Mouse (Mus musculus): ENCODE measurements at regions not wholly inside any gene's neighbourhood (a gene's known extent, or its start where the extent isn't known, plus 50 kb on each side); places are given as distances from the start of the nearest gene placed in this dataset.

DNA sequence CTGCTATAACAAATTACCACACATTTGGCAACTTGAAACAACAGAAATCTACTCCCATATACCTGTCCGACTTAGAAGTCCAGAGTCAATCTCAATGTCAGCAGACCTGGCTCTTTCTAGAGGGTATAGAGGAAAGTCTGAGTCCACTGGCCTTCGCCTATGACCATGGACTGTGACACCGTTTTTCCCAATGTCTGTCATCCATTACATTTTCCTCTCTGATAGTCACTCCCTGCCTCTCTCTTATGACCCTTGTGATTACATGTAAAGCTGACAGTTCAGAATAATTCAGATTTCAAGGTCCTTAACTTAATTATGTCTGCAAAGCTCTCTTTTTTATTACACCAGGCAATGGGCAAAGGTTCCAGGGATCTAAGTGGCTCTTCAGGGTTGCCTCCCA lies 97.6 kb upstream of the Lmo4 start:
- ATAC-seq (ENCODE audit: insufficient number of reproducible peaks, insufficient read depth, low FRiP score, low read depth) = no peak
- Histone ChIP-seq H3K9me3 (ENCODE audit: control insufficient read depth, low read length) (no peaks in the 10 kb centered on the region), H3K4me1 (ENCODE audit: control insufficient read depth in 2 of 2, insufficient read depth in 2 of 2, low read length in 2 of 2) (no peaks in the 10 kb centered on the region), H3K27ac (replicated peaks in 1 of 2; ENCODE audit: control insufficient read depth in 1 of 2, insufficient read depth in 1 of 2, low read depth in 2 of 2, low read length in 2 of 2) (no peak overlapping the region), H3K27me3 (ENCODE audit: control insufficient read depth, insufficient read depth, low read length) (no peaks in the 10 kb centered on the region), H3K9ac (ENCODE audit: low read length) (no peak overlapping the region), H3K4me2 (ENCODE audit: low read length) (no peak overlapping the region), H3K4me3 (ENCODE audit: control insufficient read depth in 1 of 2, insufficient read depth in 1 of 2, low read depth in 1 of 2, low read length in 2 of 2) (no peak overlapping the region), H3K36me3 (ENCODE audit: control insufficient read depth, insufficient read depth, low read length) (no peaks in the 10 kb centered on the region)
- WGBS = 81% methylated on average over 3 of the region's 3 CpGs

- no peaks in the 10 kb centered on the region for H3K4me1 ChIP-seq (ENCODE audit: control insufficient read depth in 2 of 2, insufficient read depth in 2 of 2, low read length in 2 of 2)
- H3K27ac ChIP-seq (replicated peaks in 1 of 2; ENCODE audit: control insufficient read depth in 1 of 2, insufficient read depth in 1 of 2, low read depth in 2 of 2, low read length in 2 of 2) = no peak overlapping the region
- no peak overlapping the region for H3K4me2 ChIP-seq (ENCODE audit: low read length)
- ATAC-seq (ENCODE audit: insufficient number of reproducible peaks, insufficient read depth, low FRiP score, low read depth) = no peak
- H3K36me3 ChIP-seq (ENCODE audit: control insufficient read depth, insufficient read depth, low read length) = no peaks in the 10 kb centered on the region
- WGBS = 74% methylated on average over 3 of the region's 3 CpGs
- no peak overlapping the region for H3K4me3 ChIP-seq (ENCODE audit: control insufficient read depth in 1 of 2, insufficient read depth in 1 of 2, low read depth in 1 of 2, low read length in 2 of 2)
- no peaks in the 10 kb centered on the region for H3K27me3 ChIP-seq (ENCODE audit: control insufficient read depth, insufficient read depth, low read length)
- no peak overlapping the region for H3K9ac ChIP-seq (ENCODE audit: low read length)
- H3K9me3 ChIP-seq (ENCODE audit: control insufficient read depth, low read length) = no peaks in the 10 kb centered on the region
Measured at GRCm38 (mm10) chr3:144301068-144301467, 96.0 kb upstream of the Lmo4 start.

DNA sequence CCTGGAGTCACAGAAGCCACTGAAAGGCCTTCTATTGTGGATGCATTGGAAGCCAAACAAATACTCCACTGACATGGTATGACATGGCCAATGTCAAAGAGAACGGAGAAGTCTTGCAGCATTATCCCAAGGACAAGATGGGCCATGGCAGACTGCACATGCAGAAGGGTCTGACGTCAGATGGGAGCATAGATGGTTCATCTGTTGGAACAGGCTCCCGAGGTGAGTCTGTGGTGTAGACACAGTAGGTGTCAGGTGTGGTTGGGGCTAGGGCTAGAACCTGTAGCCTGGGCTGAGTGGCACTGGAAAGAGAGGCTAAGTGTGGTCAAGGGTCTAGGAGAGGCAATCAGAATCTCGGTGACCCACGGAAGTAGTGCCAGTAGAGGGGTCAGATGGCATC lies 94.2 kb upstream of the Lmo4 start:
- H3K4me2 ChIP-seq (ENCODE audit: low read length) = no peak overlapping the region
- H3K9ac ChIP-seq (ENCODE audit: low read length) = no peak overlapping the region
- no peak overlapping the region for H3K4me3 ChIP-seq (ENCODE audit: control insufficient read depth in 1 of 2, insufficient read depth in 1 of 2, low read depth in 1 of 2, low read length in 2 of 2)
- H3K36me3 ChIP-seq (ENCODE audit: control insufficient read depth, insufficient read depth, low read length) = no peaks in the 10 kb centered on the region
- no peaks in the 10 kb centered on the region for H3K27me3 ChIP-seq (ENCODE audit: control insufficient read depth, insufficient read depth, low read length)
- H3K9me3 ChIP-seq (ENCODE audit: control insufficient read depth, low read length) = no peaks in the 10 kb centered on the region
- no peaks in the 10 kb centered on the region for H3K4me1 ChIP-seq (ENCODE audit: control insufficient read depth in 2 of 2, insufficient read depth in 2 of 2, low read length in 2 of 2)
- no peak for ATAC-seq (ENCODE audit: insufficient number of reproducible peaks, insufficient read depth, low FRiP score, low read depth)
- no peak overlapping the region for H3K27ac ChIP-seq (replicated peaks in 1 of 2; ENCODE audit: control insufficient read depth in 1 of 2, insufficient read depth in 1 of 2, low read depth in 2 of 2, low read length in 2 of 2)
- WGBS = 87% methylated on average over 5 of the region's 5 CpGs

DNA sequence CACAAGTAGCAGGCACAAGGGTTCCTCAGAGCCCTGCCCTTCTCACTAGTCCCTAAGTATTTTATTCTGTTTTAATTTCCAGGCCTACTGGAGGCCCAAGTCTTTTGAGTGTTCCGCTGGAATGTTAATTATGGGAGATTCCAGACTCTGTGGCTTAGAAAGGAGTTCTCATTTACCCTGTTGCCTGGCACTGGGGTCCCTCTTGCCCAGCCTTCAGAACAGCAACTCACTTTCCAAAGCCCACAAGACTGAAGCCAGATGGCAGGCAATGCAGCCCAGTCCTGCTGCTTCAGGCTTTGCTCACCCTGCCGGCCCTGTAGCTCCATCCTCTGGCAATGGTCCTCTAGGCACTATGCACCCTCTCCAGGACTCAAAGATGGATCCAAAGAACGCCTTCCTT lies 84.5 kb upstream of the Lmo4 start:
- Histone ChIP-seq H3K36me3 (ENCODE audit: control insufficient read depth, insufficient read depth, low read length) (no peaks in the 10 kb centered on the region), H3K27me3 (ENCODE audit: control insufficient read depth, insufficient read depth, low read length) (no peaks in the 10 kb centered on the region), H3K4me1 (ENCODE audit: control insufficient read depth in 2 of 2, insufficient read depth in 2 of 2, low read length in 2 of 2) (no peaks in the 10 kb centered on the region), H3K9ac (ENCODE audit: low read length) (no peak overlapping the region), H3K4me2 (ENCODE audit: low read length) (no peak overlapping the region), H3K4me3 (ENCODE audit: control insufficient read depth in 1 of 2, insufficient read depth in 1 of 2, low read depth in 1 of 2, low read length in 2 of 2) (no peak overlapping the region), H3K27ac (replicated peaks in 1 of 2; ENCODE audit: control insufficient read depth in 1 of 2, insufficient read depth in 1 of 2, low read depth in 2 of 2, low read length in 2 of 2) (no peak overlapping the region), H3K9me3 (ENCODE audit: control insufficient read depth, low read length) (no peaks in the 10 kb centered on the region)
- ATAC-seq (ENCODE audit: insufficient number of reproducible peaks, insufficient read depth, low FRiP score, low read depth) = no peak
- WGBS = 72% methylated on average over 3 of the region's 3 CpGs

- no peak overlapping the region for H3K4me2 ChIP-seq (ENCODE audit: low read length)
- H3K9me3 ChIP-seq (ENCODE audit: control insufficient read depth, low read length) = no peaks in the 10 kb centered on the region
- no peaks in the 10 kb centered on the region for H3K4me1 ChIP-seq (ENCODE audit: control insufficient read depth in 2 of 2, insufficient read depth in 2 of 2, low read length in 2 of 2)
- H3K36me3 ChIP-seq (ENCODE audit: control insufficient read depth, insufficient read depth, low read length) = no peaks in the 10 kb centered on the region
- H3K4me3 ChIP-seq (ENCODE audit: control insufficient read depth in 1 of 2, insufficient read depth in 1 of 2, low read depth in 1 of 2, low read length in 2 of 2) = no peak overlapping the region
- ATAC-seq (ENCODE audit: insufficient number of reproducible peaks, insufficient read depth, low FRiP score, low read depth) = no peak
- H3K27me3 ChIP-seq (ENCODE audit: control insufficient read depth, insufficient read depth, low read length) = no peaks in the 10 kb centered on the region
- no peak overlapping the region for H3K9ac ChIP-seq (ENCODE audit: low read length)
- H3K27ac ChIP-seq (replicated peaks in 1 of 2; ENCODE audit: control insufficient read depth in 1 of 2, insufficient read depth in 1 of 2, low read depth in 2 of 2, low read length in 2 of 2) = no peak overlapping the region
- WGBS = 87% methylated on average over 8 of the region's 8 CpGs
Measured at GRCm38 (mm10) chr3:144286100-144286499, 81.1 kb upstream of the Lmo4 start.

GRCm38 (mm10) chr3:144284326-144284725 lies 79.3 kb upstream of the Lmo4 start:
- no peak overlapping the region for H3K4me2 ChIP-seq (ENCODE audit: low read length)
- no peaks in the 10 kb centered on the region for H3K27me3 ChIP-seq (ENCODE audit: control insufficient read depth, insufficient read depth, low read length)
- no peaks in the 10 kb centered on the region for H3K4me1 ChIP-seq (ENCODE audit: control insufficient read depth in 2 of 2, insufficient read depth in 2 of 2, low read length in 2 of 2)
- no peak overlapping the region for H3K27ac ChIP-seq (replicated peaks in 1 of 2; ENCODE audit: control insufficient read depth in 1 of 2, insufficient read depth in 1 of 2, low read depth in 2 of 2, low read length in 2 of 2)
- no peaks in the 10 kb centered on the region for H3K36me3 ChIP-seq (ENCODE audit: control insufficient read depth, insufficient read depth, low read length)
- WGBS = 84% methylated on average over 3 of the region's 3 CpGs
- no peak for ATAC-seq (ENCODE audit: insufficient number of reproducible peaks, insufficient read depth, low FRiP score, low read depth)
- no peaks in the 10 kb centered on the region for H3K9me3 ChIP-seq (ENCODE audit: control insufficient read depth, low read length)
- no peak overlapping the region for H3K4me3 ChIP-seq (ENCODE audit: control insufficient read depth in 1 of 2, insufficient read depth in 1 of 2, low read depth in 1 of 2, low read length in 2 of 2)
- no peak overlapping the region for H3K9ac ChIP-seq (ENCODE audit: low read length)

DNA sequence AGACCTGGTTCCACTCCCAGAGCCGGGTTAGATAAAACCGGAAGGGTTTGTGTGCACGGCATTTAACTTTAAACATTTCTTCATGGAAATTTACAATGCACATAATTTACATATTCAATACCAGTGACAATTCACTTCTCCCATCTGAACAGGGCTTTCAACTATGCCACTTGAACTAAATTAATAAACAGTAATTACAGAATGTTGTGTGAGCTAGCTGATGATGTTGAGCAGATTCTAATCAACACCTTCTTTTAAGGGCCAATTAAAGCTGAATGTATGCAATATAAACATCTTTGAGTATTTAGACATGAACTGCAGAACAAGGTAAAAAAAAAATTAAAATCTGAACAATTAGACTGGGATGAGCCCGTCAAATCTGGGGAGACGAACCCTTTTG lies 68.1 kb upstream of the Lmo4 start:
- Histone ChIP-seq H3K4me3 (ENCODE audit: control insufficient read depth in 1 of 2, insufficient read depth in 1 of 2, low read depth in 1 of 2, low read length in 2 of 2) (no peak overlapping the region), H3K9me3 (ENCODE audit: control insufficient read depth, low read length) (no peaks in the 10 kb centered on the region), H3K27ac (replicated peaks in 1 of 2; ENCODE audit: control insufficient read depth in 1 of 2, insufficient read depth in 1 of 2, low read depth in 2 of 2, low read length in 2 of 2) (no peak overlapping the region), H3K4me1 (ENCODE audit: control insufficient read depth in 2 of 2, insufficient read depth in 2 of 2, low read length in 2 of 2) (no peaks in the 10 kb centered on the region), H3K4me2 (ENCODE audit: low read length) (no peak overlapping the region), H3K36me3 (ENCODE audit: control insufficient read depth, insufficient read depth, low read length) (no peaks in the 10 kb centered on the region), H3K9ac (ENCODE audit: low read length) (no peak overlapping the region), H3K27me3 (ENCODE audit: control insufficient read depth, insufficient read depth, low read length) (no peaks in the 10 kb centered on the region)
- 84% methylated on average over 5 of the region's 5 CpGs for WGBS
- no peak for ATAC-seq (ENCODE audit: insufficient number of reproducible peaks, insufficient read depth, low FRiP score, low read depth)

- Histone ChIP-seq H3K27ac (replicated peaks in 1 of 2; ENCODE audit: control insufficient read depth in 1 of 2, insufficient read depth in 1 of 2, low read depth in 2 of 2, low read length in 2 of 2) (no peak overlapping the region), H3K9me3 (ENCODE audit: control insufficient read depth, low read length) (no peaks in the 10 kb centered on the region), H3K4me1 (ENCODE audit: control insufficient read depth in 2 of 2, insufficient read depth in 2 of 2, low read length in 2 of 2) (no peaks in the 10 kb centered on the region), H3K36me3 (ENCODE audit: control insufficient read depth, insufficient read depth, low read length) (no peaks in the 10 kb centered on the region), H3K27me3 (ENCODE audit: control insufficient read depth, insufficient read depth, low read length) (no peaks in the 10 kb centered on the region), H3K4me3 (ENCODE audit: control insufficient read depth in 1 of 2, insufficient read depth in 1 of 2, low read depth in 1 of 2, low read length in 2 of 2) (no peak overlapping the region), H3K9ac (ENCODE audit: low read length) (no peak overlapping the region), H3K4me2 (ENCODE audit: low read length) (no peak overlapping the region)
- ATAC-seq (ENCODE audit: insufficient number of reproducible peaks, insufficient read depth, low FRiP score, low read depth) = no peak
- WGBS = 74% methylated on average over 6 of the region's 6 CpGs
Measured at GRCm38 (mm10) chr3:144270206-144270605, 65.2 kb upstream of the Lmo4 start.
